Mouse (Mus musculus): Measurements from ENCODE around the gene AU040320. TPM values are rescaled to one million over a fixed set of nuclear protein-coding genes. Genes with fewer than 3 reads are reported as not detected.

The AU040320 gene
- 34.4 and 35.0 TPM in 2 replicates for polyA plus RNA-seq (2012; rRNA removed; ENCODE audit: low replicate concordance)

GRCm38 (mm10) chr4:126753268-126754230 lies at the start of gene AU040320, which contains the start of gene Ncdn:
Gene AU040320, plus strand, starts transcription at chr4:126753544.
Gene Ncdn, minus strand, starts transcription at chr4:126753438.

GRCm38 (mm10) chr4:126736001-126736414 lies 17.3 kb upstream of the AU040320 start, which contains the start of gene Tfap2e:
Gene Tfap2e, minus strand, starts transcription at chr4:126736240.

Other genes starting within 250 kb of the AU040320 start
- gene Ago4, start 220.1 kb upstream of the AU040320 start, polyA plus RNA-seq (2012; rRNA removed; ENCODE audit: low replicate concordance): 1.8 and 2.2 TPM in 2 replicates
- 0.33 and 1.7 TPM in 2 replicates for gene Clspn, start 196.6 kb upstream of the AU040320 start, polyA plus RNA-seq (2012; rRNA removed; ENCODE audit: low replicate concordance)
- 23.8 and 25.6 TPM in 2 replicates for gene 5730409E04Rik, start 143.7 kb upstream of the AU040320 start, polyA plus RNA-seq (2012; rRNA removed; ENCODE audit: low replicate concordance)
- 233 and 266 TPM in 2 replicates for gene Psmb2, start 75.9 kb upstream of the AU040320 start, polyA plus RNA-seq (2012; rRNA removed; ENCODE audit: low replicate concordance)
- not detected in 2 replicates for gene Tfap2e, start 17.3 kb upstream of the AU040320 start, polyA plus RNA-seq (2012; rRNA removed; ENCODE audit: low replicate concordance)
- gene Ncdn, start 106 bp upstream of the AU040320 start, polyA plus RNA-seq (2012; rRNA removed; ENCODE audit: low replicate concordance): 27.6 and 43.6 TPM in 2 replicates
- gene Zmym4, start 214.6 kb downstream of the AU040320 start, polyA plus RNA-seq (2012; rRNA removed; ENCODE audit: low replicate concordance): 5.5 and 11.6 TPM in 2 replicates

Data from subcutaneous adipose tissue, adult 2 months (tissue).